Comparison of ENCODE assay signal across 8 mouse cellular contexts in the genomic region with DNA sequence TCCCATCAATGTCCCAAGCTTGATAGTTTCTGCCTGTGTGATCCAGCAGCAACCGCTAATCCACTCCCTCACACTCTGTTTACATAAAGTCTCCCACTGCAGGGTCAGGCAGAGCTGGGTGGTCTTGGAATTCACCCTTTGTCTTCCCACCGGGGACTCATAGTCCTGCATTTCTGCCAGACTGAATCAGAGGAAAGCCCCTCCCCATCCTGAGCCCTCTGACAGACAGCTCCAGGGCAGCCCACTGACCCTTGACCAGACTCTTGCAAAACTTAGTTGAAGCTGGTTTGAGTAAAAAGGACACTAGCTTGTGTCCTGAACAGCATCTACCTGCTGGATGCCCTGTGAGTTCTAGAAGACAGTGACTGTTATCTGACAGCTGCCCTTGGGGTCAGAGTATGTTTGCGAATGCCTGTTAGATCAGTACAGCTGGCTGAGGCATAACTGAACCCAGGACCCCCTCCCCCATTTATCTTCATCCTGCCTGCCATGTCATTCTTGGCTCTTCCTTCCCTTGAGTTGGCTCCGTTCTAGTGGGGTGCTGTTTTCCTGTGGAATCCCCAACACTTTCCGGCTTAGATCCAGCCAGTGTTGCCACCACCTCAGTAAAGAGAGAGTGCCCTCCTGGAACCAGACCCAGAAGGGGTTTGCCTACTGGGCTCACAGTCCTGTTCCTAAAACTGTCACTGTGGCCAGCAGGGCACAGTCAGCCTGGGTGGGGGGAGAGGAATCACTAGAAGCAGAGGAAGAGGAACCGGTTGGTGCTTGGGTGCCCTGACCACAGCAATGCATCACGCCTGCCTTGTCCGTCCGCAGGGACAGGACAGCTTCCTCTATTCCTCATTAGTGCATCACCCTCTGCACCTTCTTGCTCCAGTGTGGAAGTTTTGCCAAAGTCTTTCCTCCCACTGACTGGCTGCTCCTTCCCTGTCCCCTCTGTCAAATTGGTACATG. TPM values are rescaled to one million over a fixed set of nuclear protein-coding genes. Genes with fewer than 3 reads are reported as not detected.
DNase-seq lines count a peak whose midpoint lies in the region; ATAC-seq lines count a peak whose summit lies in the region.

No protein-coding gene starts in this region.

- H3K27me3 ChIP-seq in embryonic facial prominence, embryonic 11.5 days (ENCODE audit: control insufficient read depth, insufficient read depth, low read length) = no peaks in the 10 kb centered on the region

- H3K27ac ChIP-seq in embryonic facial prominence, embryonic 11.5 days (replicated peaks; ENCODE audit: low read depth, low read length) = no peak overlapping the region

- H3K9ac ChIP-seq in embryonic facial prominence, embryonic 11.5 days (replicated peaks; ENCODE audit: low read length) = peak overlapping the region; percentile 11

- no peaks in the 10 kb centered on the region for H3K9me3 ChIP-seq in embryonic facial prominence, embryonic 11.5 days (replicated peaks; ENCODE audit: control insufficient read depth, low read length)

- no peak for ATAC-seq in embryonic facial prominence, embryonic 11.5 days (replicated peaks; ENCODE audit: insufficient number of reproducible peaks, low FRiP score, low TSS enrichment, low read depth)
- ATAC-seq in megakaryocyte progenitor cell, adult 5-6 weeks (replicated peaks; ENCODE audit: poor library complexity) = peak; percentile 68
- no peak for ATAC-seq in frontal cortex, adult (ENCODE audit: low TSS enrichment)

- H3K4me3 ChIP-seq in embryonic facial prominence, embryonic 11.5 days (ENCODE audit: low read depth, low read length) = peak overlapping the region; percentile 90

- peak overlapping the region; percentile 90 for H3K4me2 ChIP-seq in embryonic facial prominence, embryonic 11.5 days (ENCODE audit: low read depth, low read length)

- peak; percentile 17 for DNase-seq in MEL-GATA-1-ER (ENCODE audit: extremely low read depth, low read depth)
- DNase-seq in embryonic facial prominence, embryonic 11.5 days (ENCODE audit: low spot score) = peak; percentile 43
- DNase-seq in kidney, adult 11 months = peak; percentile 69
- DNase-seq in adrenal gland, adult 18-20 months (ENCODE audit: low spot score in 2 of 2) = no peak
- no peak for DNase-seq in right cerebral cortex, postnatal 4 days
- DNase-seq in testis, postnatal 14 days (ENCODE audit: low spot score) = no peak

- H3K4me1 ChIP-seq in embryonic facial prominence, embryonic 11.5 days (ENCODE audit: control insufficient read depth, insufficient read depth, low read length) = peaks cover 7% of the 10 kb centered on the region

- 55% methylated on average over 9 of the region's 9 CpGs for WGBS in embryonic facial prominence, embryonic 11.5 days

- peaks cover 14% of the 10 kb centered on the region for H3K36me3 ChIP-seq in embryonic facial prominence, embryonic 11.5 days (replicated peaks; ENCODE audit: control insufficient read depth, insufficient read depth, low read depth, low read length)

RNA-seq across cellular contexts. Expression of a gene that starts 2.3 kb away (rescaled TPM):
- polyA plus RNA-seq in embryonic facial prominence, embryonic 11.5 days (2014; fragmentation: Nextera tagmentation; extraction: Ambion mirVana) = 21.8 and 22.2 TPM in 2 replicates
- total RNA-seq in megakaryocyte progenitor cell, adult 5-6 weeks (2015) = 15.9 and 17.4 TPM in 2 replicates
- total RNA-seq in megakaryocyte progenitor cell, adult 5-6 weeks (2017) = 9.8 and 11.0 TPM in 2 replicates
- total RNA-seq in adrenal gland, adult 18-20 months (2021) = 100 to 1,000 TPM in 1 of 2 experiments, 10 to 100 TPM in 1; 44.3 to 281 TPM

RNA-seq across cellular contexts. Expression of a gene that starts 53.9 kb away (rescaled TPM):
- polyA plus RNA-seq in embryonic facial prominence, embryonic 11.5 days (2014; fragmentation: Nextera tagmentation; extraction: Ambion mirVana) = 0.48 TPM in 1 of 2 replicates, not detected in the other
- total RNA-seq in megakaryocyte progenitor cell, adult 5-6 weeks (2015) = not detected in 2 replicates
- total RNA-seq in megakaryocyte progenitor cell, adult 5-6 weeks (2017) = not detected in 2 replicates
- not detected for total RNA-seq in adrenal gland, adult 18-20 months (2021)

RNA-seq across cellular contexts. Expression of a gene that starts 59.1 kb away (rescaled TPM):
- polyA plus RNA-seq in embryonic facial prominence, embryonic 11.5 days (2014; fragmentation: Nextera tagmentation; extraction: Ambion mirVana) = 0.10 and 0.33 TPM in 2 replicates
- not detected in 2 replicates for total RNA-seq in megakaryocyte progenitor cell, adult 5-6 weeks (2015)
- total RNA-seq in megakaryocyte progenitor cell, adult 5-6 weeks (2017) = not detected in 2 replicates
- total RNA-seq in adrenal gland, adult 18-20 months (2021) = under 1 TPM in 1 of 2 experiments, not detected in 1; 0.10 TPM

Comparison
In these comparisons a context has a peak if more than half of its experiments do, and no peak if none do; other contexts are left out.
1. DNase-seq: peak in MEL-GATA-1-ER (single experiment), embryonic facial prominence, embryonic 11.5 days (single experiment) and kidney, adult 11 months (single experiment); none in adrenal gland, adult 18-20 months (0 of 2), right cerebral cortex, postnatal 4 days (single experiment) and testis, postnatal 14 days (single experiment).